Mouse (Mus musculus): Measurements from ENCODE around the gene Krtap4-8. TPM values are rescaled to one million over a fixed set of nuclear protein-coding genes. Genes with fewer than 3 reads are reported as not detected.
"Not testable (repeated sequence)": the region's sequence is repeated elsewhere in the genome, so short reads cannot be mapped to it uniquely, and the experiment has no call there.

Gene Krtap4-8
- polyA plus RNA-seq, 1 experiment from 2014 or later, result not detected

GRCm38 (mm10) chr11:99772813-99773212 lies 7.7 kb downstream of the Krtap4-8 start, which contains the start of gene Gm11595:
TSS of gene Gm11595 (minus strand) at chr11:99772913.
- H3K9me3 ChIP-seq (ENCODE audit: control insufficient read depth, low read length); H3K4me3 ChIP-seq (ENCODE audit: control insufficient read depth in 1 of 2, insufficient read depth in 1 of 2, low read depth in 1 of 2, low read length in 2 of 2); H3K27me3 ChIP-seq (ENCODE audit: control insufficient read depth, insufficient read depth, low read length); H3K27ac ChIP-seq (replicated peaks in 1 of 2; ENCODE audit: control insufficient read depth in 1 of 2, insufficient read depth in 1 of 2, low read depth in 2 of 2, low read length in 2 of 2); ATAC-seq (ENCODE audit: insufficient number of reproducible peaks, insufficient read depth, low FRiP score, low read depth); H3K4me1 ChIP-seq (ENCODE audit: control insufficient read depth in 2 of 2, insufficient read depth in 2 of 2, low read length in 2 of 2); H3K36me3 ChIP-seq (ENCODE audit: control insufficient read depth, insufficient read depth, low read length); H3K4me2 ChIP-seq (ENCODE audit: low read length); H3K9ac ChIP-seq (ENCODE audit: low read length): not testable (repeated sequence)

GRCm38 (mm10) chr11:99768410-99768809 lies 12.1 kb downstream of the Krtap4-8 start:
- H3K9ac ChIP-seq (ENCODE audit: low read length), result no peak overlapping the region
- no peaks in the 10 kb centered on the region for H3K4me1 ChIP-seq (ENCODE audit: control insufficient read depth in 2 of 2, insufficient read depth in 2 of 2, low read length in 2 of 2)
- no peaks in the 10 kb centered on the region for H3K27me3 ChIP-seq (ENCODE audit: control insufficient read depth, insufficient read depth, low read length)
- H3K36me3 ChIP-seq (ENCODE audit: control insufficient read depth, insufficient read depth, low read length), result no peaks in the 10 kb centered on the region
- no peaks in the 10 kb centered on the region for H3K9me3 ChIP-seq (ENCODE audit: control insufficient read depth, low read length)
- no peak overlapping the region for H3K4me3 ChIP-seq (ENCODE audit: control insufficient read depth in 1 of 2, insufficient read depth in 1 of 2, low read depth in 1 of 2, low read length in 2 of 2)
- WGBS, result 70% methylated on average over 2 of the region's 2 CpGs
- H3K27ac ChIP-seq (replicated peaks in 1 of 2; ENCODE audit: control insufficient read depth in 1 of 2, insufficient read depth in 1 of 2, low read depth in 2 of 2, low read length in 2 of 2), result no peak overlapping the region
- ATAC-seq (ENCODE audit: insufficient number of reproducible peaks, insufficient read depth, low FRiP score, low read depth), result no peak
- H3K4me2 ChIP-seq (ENCODE audit: low read length), result no peak overlapping the region

GRCm38 (mm10) chr11:99758877-99759276 lies 21.6 kb downstream of the Krtap4-8 start:
- ATAC-seq (ENCODE audit: insufficient number of reproducible peaks, insufficient read depth, low FRiP score, low read depth), result no peak

DNA sequence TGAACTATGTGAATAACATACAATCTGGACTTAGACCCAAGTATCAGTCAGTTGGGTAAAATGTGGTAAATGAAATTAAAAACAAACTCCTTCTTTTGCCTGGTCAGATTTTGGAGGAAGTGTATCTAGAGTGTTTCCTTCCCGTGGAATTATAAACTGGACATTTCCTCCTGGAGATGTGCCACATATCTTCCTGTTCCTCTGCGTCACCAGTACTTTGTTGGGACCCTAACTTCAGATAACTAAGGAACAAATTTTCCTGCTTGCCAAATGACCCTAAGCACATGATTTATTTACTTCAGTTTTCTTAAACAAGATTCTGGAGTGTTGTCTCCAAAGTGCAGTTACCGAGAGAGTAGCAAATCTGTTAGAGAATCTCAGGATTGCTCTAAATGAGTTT lies 36.5 kb downstream of the Krtap4-8 start:
- 73% methylated on average over 3 of the region's 3 CpGs for WGBS
- H3K27me3 ChIP-seq (ENCODE audit: control insufficient read depth, insufficient read depth, low read length), result no peaks in the 10 kb centered on the region

More at GRCm38 (mm10) chr11:99758877-99759276, 21.6 kb downstream of the Krtap4-8 start:
- no peak overlapping the region for H3K4me2 ChIP-seq (ENCODE audit: low read length)
- no peaks in the 10 kb centered on the region for H3K4me1 ChIP-seq (ENCODE audit: control insufficient read depth in 2 of 2, insufficient read depth in 2 of 2, low read length in 2 of 2)
- H3K27me3 ChIP-seq (ENCODE audit: control insufficient read depth, insufficient read depth, low read length), result no peaks in the 10 kb centered on the region
- no peak overlapping the region for H3K9ac ChIP-seq (ENCODE audit: low read length)
- no peak overlapping the region for H3K27ac ChIP-seq (replicated peaks in 1 of 2; ENCODE audit: control insufficient read depth in 1 of 2, insufficient read depth in 1 of 2, low read depth in 2 of 2, low read length in 2 of 2)
- no peaks in the 10 kb centered on the region for H3K36me3 ChIP-seq (ENCODE audit: control insufficient read depth, insufficient read depth, low read length)
- 89% methylated on average over 1 of the region's 1 CpGs for WGBS
- H3K4me3 ChIP-seq (ENCODE audit: control insufficient read depth in 1 of 2, insufficient read depth in 1 of 2, low read depth in 1 of 2, low read length in 2 of 2), result no peak overlapping the region
- H3K9me3 ChIP-seq (ENCODE audit: control insufficient read depth, low read length), result no peaks in the 10 kb centered on the region

GRCm38 (mm10) chr11:99734190-99734589 lies 46.3 kb downstream of the Krtap4-8 start, which contains the start of gene Gm14180:
TSS of gene Gm14180 (minus strand) at chr11:99734290.
- ATAC-seq (ENCODE audit: insufficient number of reproducible peaks, insufficient read depth, low FRiP score, low read depth), result no peak
- WGBS, result 58% methylated on average over 2 of the region's 2 CpGs

More for the DNA sequence above, 36.5 kb downstream of the Krtap4-8 start:
- Histone ChIP-seq H3K4me3 (ENCODE audit: control insufficient read depth in 1 of 2, insufficient read depth in 1 of 2, low read depth in 1 of 2, low read length in 2 of 2) (no peak overlapping the region), H3K9ac (ENCODE audit: low read length) (no peak overlapping the region), H3K4me1 (ENCODE audit: control insufficient read depth in 2 of 2, insufficient read depth in 2 of 2, low read length in 2 of 2) (no peaks in the 10 kb centered on the region), H3K27ac (replicated peaks in 1 of 2; ENCODE audit: control insufficient read depth in 1 of 2, insufficient read depth in 1 of 2, low read depth in 2 of 2, low read length in 2 of 2) (no peak overlapping the region), H3K4me2 (ENCODE audit: low read length) (no peak overlapping the region), H3K9me3 (ENCODE audit: control insufficient read depth, low read length) (no peaks in the 10 kb centered on the region), H3K36me3 (ENCODE audit: control insufficient read depth, insufficient read depth, low read length) (no peaks in the 10 kb centered on the region)
- no peak for ATAC-seq (ENCODE audit: insufficient number of reproducible peaks, insufficient read depth, low FRiP score, low read depth)

More at GRCm38 (mm10) chr11:99734190-99734589, 46.3 kb downstream of the Krtap4-8 start, which contains the start of gene Gm14180:
- no peaks in the 10 kb centered on the region for H3K36me3 ChIP-seq (ENCODE audit: control insufficient read depth, insufficient read depth, low read length)
- H3K4me3 ChIP-seq (ENCODE audit: control insufficient read depth in 1 of 2, insufficient read depth in 1 of 2, low read depth in 1 of 2, low read length in 2 of 2), result no peak within 1 kb of the TSS
- H3K9ac ChIP-seq (ENCODE audit: low read length), result no peak within 1 kb of the TSS
- H3K9me3 ChIP-seq (ENCODE audit: control insufficient read depth, low read length), result no peaks in the 10 kb centered on the region
- H3K4me2 ChIP-seq (ENCODE audit: low read length), result no peak within 1 kb of the TSS
- H3K27ac ChIP-seq (replicated peaks in 1 of 2; ENCODE audit: control insufficient read depth in 1 of 2, insufficient read depth in 1 of 2, low read depth in 2 of 2, low read length in 2 of 2), result no peak within 1 kb of the TSS
- H3K4me1 ChIP-seq (ENCODE audit: control insufficient read depth in 2 of 2, insufficient read depth in 2 of 2, low read length in 2 of 2), result no peaks in the 10 kb centered on the region
- no peaks in the 10 kb centered on the region for H3K27me3 ChIP-seq (ENCODE audit: control insufficient read depth, insufficient read depth, low read length)

Other genes with a start within 250 kb of the Krtap4-8 start
- not detected in 2 replicates for gene Krt40, start 237.5 kb downstream of the Krtap4-8 start, polyA plus RNA-seq (2014; fragmentation: Nextera tagmentation; extraction: Ambion mirVana)
- gene Krtap3-3, start 229.8 kb downstream of the Krtap4-8 start, polyA plus RNA-seq (2014; fragmentation: Nextera tagmentation; extraction: Ambion mirVana), result not detected in 2 replicates
- not detected in 2 replicates for gene Krtap3-2, start 223.9 kb downstream of the Krtap4-8 start, polyA plus RNA-seq (2014; fragmentation: Nextera tagmentation; extraction: Ambion mirVana)
- gene Gm11939, start 221.2 kb downstream of the Krtap4-8 start, polyA plus RNA-seq (2014; fragmentation: Nextera tagmentation; extraction: Ambion mirVana), result not detected in 2 replicates
- gene Krtap3-1, start 214.1 kb downstream of the Krtap4-8 start, polyA plus RNA-seq (2014; fragmentation: Nextera tagmentation; extraction: Ambion mirVana), result not detected in 2 replicates
- not detected in 2 replicates for gene Krtap1-5, start 199.7 kb downstream of the Krtap4-8 start, polyA plus RNA-seq (2014; fragmentation: Nextera tagmentation; extraction: Ambion mirVana)
- not detected in 2 replicates for gene Krtap1-4, start 197.1 kb downstream of the Krtap4-8 start, polyA plus RNA-seq (2014; fragmentation: Nextera tagmentation; extraction: Ambion mirVana)
- not detected in 2 replicates for gene Krtap1-3, start 189.4 kb downstream of the Krtap4-8 start, polyA plus RNA-seq (2014; fragmentation: Nextera tagmentation; extraction: Ambion mirVana)
- not detected in 2 replicates for gene Krtap9-3, start 182.6 kb downstream of the Krtap4-8 start, polyA plus RNA-seq (2014; fragmentation: Nextera tagmentation; extraction: Ambion mirVana)
- not detected in 2 replicates for gene Gm11938, start 177.4 kb downstream of the Krtap4-8 start, polyA plus RNA-seq (2014; fragmentation: Nextera tagmentation; extraction: Ambion mirVana)
- not detected in 2 replicates for gene Gm11937, start 170.5 kb downstream of the Krtap4-8 start, polyA plus RNA-seq (2014; fragmentation: Nextera tagmentation; extraction: Ambion mirVana)
- gene Krtap2-4, start 165.9 kb downstream of the Krtap4-8 start, polyA plus RNA-seq (2014; fragmentation: Nextera tagmentation; extraction: Ambion mirVana), result not detected in 2 replicates
- gene Gm11562, start 160.3 kb downstream of the Krtap4-8 start, polyA plus RNA-seq (2014; fragmentation: Nextera tagmentation; extraction: Ambion mirVana), result not detected in 2 replicates
- gene Krtap4-1, start 152.5 kb downstream of the Krtap4-8 start, polyA plus RNA-seq (2014; fragmentation: Nextera tagmentation; extraction: Ambion mirVana), result not detected in 2 replicates
- not detected in 2 replicates for gene Krtap4-2, start 145.6 kb downstream of the Krtap4-8 start, polyA plus RNA-seq (2014; fragmentation: Nextera tagmentation; extraction: Ambion mirVana)
- gene Krtap4-7, start 136.6 kb downstream of the Krtap4-8 start, polyA plus RNA-seq (2014; fragmentation: Nextera tagmentation; extraction: Ambion mirVana), result not detected in 2 replicates
- not detected in 2 replicates for gene Gm11555, start 130.5 kb downstream of the Krtap4-8 start, polyA plus RNA-seq (2014; fragmentation: Nextera tagmentation; extraction: Ambion mirVana)
- gene Gm11563, start 121.7 kb downstream of the Krtap4-8 start, polyA plus RNA-seq (2014; fragmentation: Nextera tagmentation; extraction: Ambion mirVana), result not detected in 2 replicates
- gene Krtap4-6, start 114.7 kb downstream of the Krtap4-8 start, polyA plus RNA-seq (2014; fragmentation: Nextera tagmentation; extraction: Ambion mirVana), result not detected in 2 replicates
- gene Gm14190, start 90.0 kb downstream of the Krtap4-8 start, polyA plus RNA-seq (2014; fragmentation: Nextera tagmentation; extraction: Ambion mirVana), result not detected in 2 replicates
- not detected in 2 replicates for gene Gm14180, start 46.4 kb downstream of the Krtap4-8 start, polyA plus RNA-seq (2014; fragmentation: Nextera tagmentation; extraction: Ambion mirVana)
- not detected in 2 replicates for gene Gm11595, start 7.8 kb downstream of the Krtap4-8 start, polyA plus RNA-seq (2014; fragmentation: Nextera tagmentation; extraction: Ambion mirVana)
- gene Krtap4-9, start 4.5 kb upstream of the Krtap4-8 start, polyA plus RNA-seq (2014; fragmentation: Nextera tagmentation; extraction: Ambion mirVana), result not detected in 2 replicates
- not detected in 2 replicates for gene Gm11596, start 12.8 kb upstream of the Krtap4-8 start, polyA plus RNA-seq (2014; fragmentation: Nextera tagmentation; extraction: Ambion mirVana)
- not detected in 2 replicates for gene Gm11569, start 18.2 kb upstream of the Krtap4-8 start, polyA plus RNA-seq (2014; fragmentation: Nextera tagmentation; extraction: Ambion mirVana)
- gene Gm11554, start 23.7 kb upstream of the Krtap4-8 start, polyA plus RNA-seq (2014; fragmentation: Nextera tagmentation; extraction: Ambion mirVana), result not detected in 2 replicates
- gene Krtap4-13, start 29.2 kb upstream of the Krtap4-8 start, polyA plus RNA-seq (2014; fragmentation: Nextera tagmentation; extraction: Ambion mirVana), result not detected in 2 replicates
- not detected in 2 replicates for gene Gm11564, start 35.0 kb upstream of the Krtap4-8 start, polyA plus RNA-seq (2014; fragmentation: Nextera tagmentation; extraction: Ambion mirVana)
- not detected in 2 replicates for gene 2300003K06Rik, start 57.4 kb upstream of the Krtap4-8 start, polyA plus RNA-seq (2014; fragmentation: Nextera tagmentation; extraction: Ambion mirVana)
- gene Krtap4-16, start 70.9 kb upstream of the Krtap4-8 start, polyA plus RNA-seq (2014; fragmentation: Nextera tagmentation; extraction: Ambion mirVana), result not detected in 2 replicates
- gene Gm11568, start 77.2 kb upstream of the Krtap4-8 start, polyA plus RNA-seq (2014; fragmentation: Nextera tagmentation; extraction: Ambion mirVana), result not detected in 2 replicates
- gene Gm11559, start 83.8 kb upstream of the Krtap4-8 start, polyA plus RNA-seq (2014; fragmentation: Nextera tagmentation; extraction: Ambion mirVana), result not detected in 2 replicates
- gene Krtap9-1, start 92.7 kb upstream of the Krtap4-8 start, polyA plus RNA-seq (2014; fragmentation: Nextera tagmentation; extraction: Ambion mirVana), result not detected in 2 replicates
- gene Gm11567, start 98.5 kb upstream of the Krtap4-8 start, polyA plus RNA-seq (2014; fragmentation: Nextera tagmentation; extraction: Ambion mirVana), result not detected in 2 replicates
- gene Krtap31-1, start 127.2 kb upstream of the Krtap4-8 start, polyA plus RNA-seq (2014; fragmentation: Nextera tagmentation; extraction: Ambion mirVana), result not detected in 2 replicates
- not detected in 2 replicates for gene Gm11565, start 134.0 kb upstream of the Krtap4-8 start, polyA plus RNA-seq (2014; fragmentation: Nextera tagmentation; extraction: Ambion mirVana)
- not detected in 2 replicates for gene Krtap31-2, start 155.6 kb upstream of the Krtap4-8 start, polyA plus RNA-seq (2014; fragmentation: Nextera tagmentation; extraction: Ambion mirVana)
- gene Krtap9-5, start 167.8 kb upstream of the Krtap4-8 start, polyA plus RNA-seq (2014; fragmentation: Nextera tagmentation; extraction: Ambion mirVana), result not detected in 2 replicates
- gene Krtap29-1, start 198.3 kb upstream of the Krtap4-8 start, polyA plus RNA-seq (2014; fragmentation: Nextera tagmentation; extraction: Ambion mirVana), result not detected in 2 replicates
- not detected in 2 replicates for gene Krtap16-1, start 205.9 kb upstream of the Krtap4-8 start, polyA plus RNA-seq (2014; fragmentation: Nextera tagmentation; extraction: Ambion mirVana)
- gene Krtap17-1, start 213.3 kb upstream of the Krtap4-8 start, polyA plus RNA-seq (2014; fragmentation: Nextera tagmentation; extraction: Ambion mirVana), result not detected in 2 replicates
- not detected in 2 replicates for gene Krt33a, start 235.5 kb upstream of the Krtap4-8 start, polyA plus RNA-seq (2014; fragmentation: Nextera tagmentation; extraction: Ambion mirVana)
- gene Krt33b, start 249.2 kb upstream of the Krtap4-8 start, polyA plus RNA-seq (2014; fragmentation: Nextera tagmentation; extraction: Ambion mirVana), result not detected in 2 replicates